Mouse (Mus musculus) thymus, postnatal 0 days (tissue): Measurements from ENCODE around the gene Megf9. TPM values are rescaled to one million over a fixed set of nuclear protein-coding genes. Genes with fewer than 3 reads are reported as not detected.
A peak's percentile ranks its signal among the peaks of the same experiment; 100 is the strongest.

ENCODE experiments used
- DNase-seq: peaks from one replicate; pipeline ENCODE4 v3.0.0-alpha.2; 2015; ENCODE audit warnings: low spot score
- polyA plus RNA-seq: library from polyadenylated mRNA; unstranded; fragments of >200 nt; fragmentation: Nextera tagmentation; extraction: Ambion mirVana; gene quantifications from 2 replicates; pipeline ENCODE4 v1.2.1, GENCODE M21; 2015

Megf9 gene
- polyA plus RNA-seq, 1 experiment from 2014 or later = 7.2 TPM

GRCm38 (mm10) chr4:70446774-70447173 lies 88.0 kb downstream of the Megf9 start:
- no peak for DNase-seq

DNA sequence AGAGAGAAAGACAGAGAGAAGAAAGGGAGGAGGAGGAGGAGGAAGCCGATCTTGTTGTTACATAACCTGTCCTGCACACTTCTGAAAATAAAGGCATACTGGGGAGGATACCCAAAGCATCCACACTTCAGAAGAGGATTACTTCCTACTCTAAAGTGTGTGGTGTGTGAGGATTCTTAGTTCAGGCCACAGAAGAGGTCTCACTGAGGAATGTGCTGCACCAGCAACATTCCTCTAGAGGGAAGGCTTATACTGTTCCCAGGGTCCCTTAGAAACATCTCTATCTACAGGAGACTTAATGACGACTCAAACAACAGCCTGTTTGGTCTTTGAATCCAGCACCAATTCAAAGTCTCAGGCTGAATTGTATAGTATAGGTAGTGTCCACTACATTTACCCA lies 114.6 kb downstream of the Megf9 start:
- no peak for DNase-seq

GRCm38 (mm10) chr4:70412126-70412525 lies 122.7 kb downstream of the Megf9 start:
- no peak for DNase-seq

DNA sequence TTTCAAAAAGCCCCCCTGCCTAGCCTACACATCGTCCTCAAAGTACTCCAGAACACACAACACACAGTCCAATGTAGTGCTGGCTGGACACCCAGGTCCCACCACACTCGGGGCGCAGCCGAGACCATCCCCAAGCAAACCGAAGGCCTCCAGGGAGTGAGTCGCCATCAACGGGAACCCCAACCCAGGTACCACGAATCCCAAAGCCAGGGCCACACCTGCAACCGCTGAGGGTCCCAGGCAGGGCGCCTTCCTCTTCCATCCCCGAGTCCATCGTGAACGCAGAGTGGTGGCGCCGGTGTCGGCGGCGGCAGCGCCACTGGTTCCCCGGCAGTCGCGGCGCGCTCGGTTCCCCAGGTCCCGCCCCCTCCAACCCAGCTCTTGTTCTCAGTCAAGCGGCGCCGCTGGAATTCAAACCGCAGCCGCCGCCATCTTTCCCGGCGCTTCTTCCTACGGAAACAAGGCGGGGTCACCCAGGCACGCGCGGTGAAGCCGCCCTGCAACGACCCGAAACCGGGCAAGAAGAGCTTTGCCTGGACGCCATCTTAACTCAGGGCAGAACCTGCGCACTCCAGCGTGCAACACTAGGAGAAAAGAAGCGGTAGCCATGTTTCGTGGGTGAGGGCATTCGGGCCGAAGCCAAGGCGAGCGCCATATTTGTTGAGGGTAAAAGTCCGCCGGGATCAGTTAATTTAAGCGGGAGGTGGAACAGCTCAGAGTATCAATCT lies 124.6 kb downstream of the Megf9 start, which contains the start of gene Cdk5rap2:
Gene Cdk5rap2 (minus strand): TSS at position 450 of the 728 bp plus-strand sequence.
- DNase-seq = peak; percentile 97

DNA sequence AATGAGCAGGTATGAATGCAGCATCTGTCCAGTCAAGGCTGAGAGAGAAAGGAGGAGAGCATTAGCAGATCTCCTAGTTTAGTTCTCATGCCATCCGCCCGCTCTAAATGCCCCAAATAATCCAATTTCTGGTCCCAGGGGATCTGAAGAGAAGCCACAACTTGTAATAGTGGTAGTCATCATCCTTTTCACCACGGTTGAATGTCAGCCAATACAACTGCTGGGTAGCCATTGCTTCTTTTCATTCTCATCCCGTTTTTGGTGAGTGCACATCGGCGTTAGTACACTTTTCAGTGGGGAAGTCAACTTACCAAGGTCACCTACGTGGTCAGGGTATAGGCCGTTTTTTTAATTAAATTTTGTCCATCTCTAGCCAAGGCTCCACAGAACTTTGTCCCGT lies 125.3 kb downstream of the Megf9 start:
- DNase-seq = no peak

DNA sequence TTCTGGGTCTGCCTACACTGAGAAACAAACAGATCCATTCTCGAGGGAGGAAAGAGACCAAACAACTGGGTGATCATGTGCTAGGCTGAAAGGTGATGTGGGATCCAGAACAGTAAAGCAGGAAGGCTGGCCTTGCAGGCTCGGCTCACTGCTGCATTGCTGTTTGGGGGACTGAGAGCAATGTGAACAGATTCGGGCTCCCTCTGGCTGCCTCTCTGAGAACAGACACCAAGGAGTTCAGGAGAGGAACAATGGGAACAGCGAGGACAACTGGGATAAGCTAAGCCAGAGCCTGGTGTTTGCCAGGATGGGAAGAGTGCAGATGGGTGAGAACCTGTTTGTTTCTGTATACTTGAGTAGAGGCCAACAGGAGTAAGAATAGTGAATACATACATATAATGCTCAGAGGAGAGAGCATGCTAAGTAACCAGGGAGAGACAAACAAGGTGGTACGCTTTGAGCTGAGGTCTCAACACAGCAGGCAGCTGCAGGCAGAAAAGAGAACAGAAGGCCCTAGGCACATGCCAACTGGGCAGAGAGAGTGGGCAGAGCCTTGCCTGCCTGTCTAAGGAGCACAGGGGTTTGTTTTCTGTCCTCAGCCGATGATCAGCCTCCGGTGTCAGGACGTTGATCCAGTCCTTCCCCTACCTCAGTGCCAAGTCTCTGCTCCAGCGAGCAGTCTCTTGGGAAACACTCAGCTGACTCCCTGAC lies 132.5 kb downstream of the Megf9 start:
- DNase-seq = no peak

GRCm38 (mm10) chr4:70399476-70399875 lies 135.3 kb downstream of the Megf9 start:
- no peak for DNase-seq

DNA sequence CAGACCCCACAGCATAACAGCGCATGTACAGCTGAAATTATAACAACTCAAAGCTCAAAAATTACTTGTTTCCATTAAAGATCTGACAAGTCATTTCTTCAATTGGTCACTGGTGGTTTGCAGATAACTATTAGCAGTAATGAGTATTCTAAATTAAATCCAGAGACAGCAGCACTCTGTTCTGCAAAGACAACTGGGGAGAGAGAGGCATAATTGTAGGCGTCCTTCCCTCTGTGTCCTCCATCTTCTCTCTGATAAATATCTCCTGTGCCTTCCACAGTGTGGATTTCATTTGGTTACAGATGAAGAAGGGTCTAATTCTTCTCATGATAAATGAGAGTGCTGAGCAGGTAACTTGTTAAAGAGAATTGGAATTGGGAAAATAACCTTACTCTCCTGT lies 135.7 kb downstream of the Megf9 start:
- DNase-seq = no peak

GRCm38 (mm10) chr4:70398088-70398487 lies 136.7 kb downstream of the Megf9 start:
- no peak for DNase-seq

DNA sequence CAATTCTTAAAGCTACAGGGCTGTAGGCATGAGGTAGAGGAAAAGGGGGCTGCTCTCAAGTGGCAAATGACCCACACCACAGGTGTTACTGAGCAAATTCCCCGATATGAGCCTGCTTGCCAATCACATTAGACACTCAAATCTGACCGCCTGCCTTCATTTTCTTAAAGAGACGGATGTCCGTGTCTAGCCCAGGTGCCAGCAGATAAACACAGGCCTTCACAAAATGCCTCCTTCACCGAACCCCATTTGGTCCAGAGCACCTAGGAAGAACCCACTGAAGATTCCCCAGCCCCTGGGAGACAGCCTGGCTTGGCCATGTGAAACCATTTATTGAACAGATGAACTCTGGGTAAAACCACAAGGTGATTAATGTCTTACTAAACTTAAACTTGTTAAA lies 138.1 kb downstream of the Megf9 start:
- DNase-seq = no peak

DNA sequence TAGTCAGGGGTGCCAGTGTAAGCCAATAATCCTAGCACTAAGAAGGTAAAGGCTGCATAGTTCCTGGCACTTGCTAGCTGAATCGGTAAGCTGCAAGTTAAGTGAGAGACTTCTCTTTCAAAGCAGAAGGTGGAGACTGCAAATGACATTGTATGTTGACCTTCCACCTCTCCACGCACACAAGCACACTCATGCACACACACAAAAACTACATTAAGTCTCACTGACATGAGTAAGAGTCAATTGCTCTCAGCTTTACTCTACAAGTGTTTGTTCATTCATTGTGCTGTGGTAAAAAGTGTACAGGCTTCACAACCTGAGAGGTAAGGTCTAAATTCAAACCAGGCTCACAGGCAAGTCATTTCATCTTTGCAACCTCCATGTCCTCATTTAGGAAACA lies 140.1 kb downstream of the Megf9 start:
- DNase-seq = no peak

DNA sequence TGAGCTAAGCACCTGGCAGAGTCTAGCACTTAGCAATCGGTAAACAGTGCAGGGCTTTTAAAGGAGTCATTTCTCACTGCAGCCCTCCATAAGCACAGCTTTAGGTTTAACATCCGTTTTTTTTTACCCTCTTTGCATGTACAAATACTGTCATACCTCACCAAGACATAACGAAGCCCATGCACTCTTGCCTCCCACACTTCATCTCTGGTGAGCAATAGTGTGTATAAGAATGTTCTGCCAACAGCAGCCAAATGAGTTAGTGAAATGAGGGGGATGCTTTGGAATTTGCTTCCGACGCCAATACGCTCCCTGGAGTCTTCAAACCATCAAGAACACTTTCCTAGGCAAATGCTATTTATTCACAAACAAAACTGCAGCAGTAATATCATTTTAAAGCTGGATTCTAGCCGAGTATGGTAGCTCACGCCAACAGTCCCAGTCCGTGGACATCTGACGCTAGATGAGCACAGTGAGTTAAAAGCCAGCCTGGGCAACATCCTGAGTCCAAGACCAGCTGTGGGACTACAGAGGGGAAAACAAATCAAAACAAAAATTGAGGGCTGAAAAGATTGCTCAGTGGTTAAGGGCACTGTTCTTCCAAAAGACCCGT lies 142.9 kb downstream of the Megf9 start:
- no peak for DNase-seq

GRCm38 (mm10) chr4:70391073-70391472 lies 143.7 kb downstream of the Megf9 start:
- DNase-seq = no peak

- no peak for DNase-seq
These were observed 148.6 kb downstream of the Megf9 start for GRCm38 (mm10) chr4:70386206-70386605.

GRCm38 (mm10) chr4:70377359-70377758 lies 157.4 kb downstream of the Megf9 start:
- no peak for DNase-seq

Other genes starting within 250 kb of the Megf9 start
- gene Cdk5rap2, start 124.6 kb downstream of the Megf9 start, polyA plus RNA-seq = 12.4 and 17.0 TPM in 2 replicates